Mouse (Mus musculus) megakaryocyte, embryonic 14.5 days (primary cell): Measurements from ENCODE around the gene Farsa.

Experiments used
- FLI1 ChIP-seq: IDR thresholded peaks from 2 replicates; pipeline ENCODE4 v1.6.1; 2012; ENCODE audit warnings: low read length, inconsistent platforms, mixed read lengths
- GATA1 ChIP-seq: IDR thresholded peaks from 3 replicates; pipeline ENCODE4 v1.6.1; 2012; ENCODE audit warnings: mixed read lengths, low read length, inconsistent platforms, borderline replicate concordance

- TF ChIP-seq GATA1 (no peak), FLI1 (no peak)
These were observed 61.0 kb downstream of the Farsa start for GRCm38 (mm10) chr8:84917781-84918180.
